Mouse (Mus musculus): ENCODE results near the gene Vmn1r38. TPM values are rescaled to one million over a fixed set of nuclear protein-coding genes. Genes with fewer than 3 reads are reported as not detected.
"Not testable (repeated sequence)": the region's sequence is repeated elsewhere in the genome, so short reads cannot be mapped to it uniquely, and the experiment has no call there.

Vmn1r38 gene
- total RNA-seq (2014; rRNA removed; ENCODE audit: low replicate concordance) (not detected in 2 replicates), polyA plus RNA-seq (2015; fragmentation: Nextera tagmentation; extraction: Ambion mirVana) (not detected in 2 replicates)

GRCm38 (mm10) chr6:66782527-66782926 lies at the start of gene Vmn1r38:
Gene Vmn1r38 (minus strand): TSS chr6:66782627.
- H3K9ac ChIP-seq (replicated peaks; ENCODE audit: low read depth, low read length); H3K4me3 ChIP-seq (ENCODE audit: low read depth, low read length); H3K4me2 ChIP-seq (ENCODE audit: low read depth, low read length); H3K9me3 ChIP-seq (replicated peaks; ENCODE audit: control insufficient read depth, low read length); DNase-seq (ENCODE audit: low spot score); ATAC-seq (ENCODE audit: insufficient read depth, low read depth); H3K36me3 ChIP-seq (replicated peaks; ENCODE audit: control insufficient read depth, insufficient read depth, low read length); H3K4me1 ChIP-seq (ENCODE audit: control insufficient read depth, insufficient read depth); H3K27ac ChIP-seq (ENCODE audit: low read depth); H3K27me3 ChIP-seq (ENCODE audit: control insufficient read depth, insufficient read depth, low read length): not testable (repeated sequence)

- no peak within 1 kb of the TSS for H3K4me2 ChIP-seq (ENCODE audit: low read depth, low read length)
- ATAC-seq (ENCODE audit: insufficient read depth, low read depth) (no peak), DNase-seq (ENCODE audit: low spot score) (no peak)
- no peaks in the 10 kb centered on the region; the same call in 1 of the 2 replicates for H3K9me3 ChIP-seq (replicated peaks; ENCODE audit: control insufficient read depth, low read length)
- H3K27me3 ChIP-seq (ENCODE audit: control insufficient read depth, insufficient read depth, low read length) = no peaks in the 10 kb centered on the region
- no peaks in the 10 kb centered on the region for H3K36me3 ChIP-seq (replicated peaks; ENCODE audit: control insufficient read depth, insufficient read depth, low read length)
- H3K4me3 ChIP-seq (ENCODE audit: low read depth, low read length) = no peak within 1 kb of the TSS
- no peak within 1 kb of the TSS for H3K27ac ChIP-seq (ENCODE audit: low read depth)
- no peak within 1 kb of the TSS for H3K9ac ChIP-seq (replicated peaks; ENCODE audit: low read depth, low read length)
- TF ChIP-seq CTCF (IDR thresholded peaks at IDR 0.05; ENCODE audit: low read depth) (no peak), EP300 (IDR thresholded peaks at IDR 0.05; ENCODE audit: low read depth) (no peak)
- WGBS = 77% methylated on average over 2 of the region's 2 CpGs
- H3K4me1 ChIP-seq (ENCODE audit: control insufficient read depth, insufficient read depth) = no peaks in the 10 kb centered on the region
Measured at GRCm38 (mm10) chr6:66810509-66810908, 28.1 kb upstream of the Vmn1r38 start, which contains the start of gene Vmn1r39. Gene Vmn1r39 (minus strand): TSS chr6:66810609.

GRCm38 (mm10) chr6:66806311-66806710 lies 23.9 kb upstream of the Vmn1r38 start:
- Histone ChIP-seq H3K36me3 (replicated peaks; ENCODE audit: control insufficient read depth, insufficient read depth, low read length) (no peaks in the 10 kb centered on the region), H3K9me3 (replicated peaks; ENCODE audit: control insufficient read depth, low read length) (no peaks in the 10 kb centered on the region), H3K27ac (ENCODE audit: low read depth) (no peak overlapping the region), H3K4me3 (ENCODE audit: low read depth, low read length) (no peak overlapping the region), H3K4me1 (ENCODE audit: control insufficient read depth, insufficient read depth) (no peaks in the 10 kb centered on the region), H3K9ac (replicated peaks; ENCODE audit: low read depth, low read length) (no peak overlapping the region), H3K27me3 (ENCODE audit: control insufficient read depth, insufficient read depth, low read length) (no peaks in the 10 kb centered on the region), H3K4me2 (ENCODE audit: low read depth, low read length) (no peak overlapping the region)
- ATAC-seq (ENCODE audit: insufficient read depth, low read depth) (no peak), DNase-seq (ENCODE audit: low spot score) (no peak)
- no peak for TF ChIP-seq EP300 (IDR thresholded peaks at IDR 0.05; ENCODE audit: low read depth)
- TF ChIP-seq CTCF (IDR thresholded peaks at IDR 0.05; ENCODE audit: low read depth) = no peak
- WGBS = 74% methylated on average over 1 of the region's 1 CpGs

GRCm38 (mm10) chr6:66805713-66806112 lies 23.3 kb upstream of the Vmn1r38 start:
- no peaks in the 10 kb centered on the region for H3K4me1 ChIP-seq (ENCODE audit: control insufficient read depth, insufficient read depth)
- no peak for DNase-seq (ENCODE audit: low spot score)
- no peak overlapping the region for H3K4me3 ChIP-seq (ENCODE audit: low read depth, low read length)
- 73% methylated on average over 3 of the region's 3 CpGs for WGBS
- H3K9ac ChIP-seq (replicated peaks; ENCODE audit: low read depth, low read length) = no peak overlapping the region
- no peaks in the 10 kb centered on the region for H3K36me3 ChIP-seq (replicated peaks; ENCODE audit: control insufficient read depth, insufficient read depth, low read length)
- H3K27me3 ChIP-seq (ENCODE audit: control insufficient read depth, insufficient read depth, low read length) = no peaks in the 10 kb centered on the region
- ATAC-seq (ENCODE audit: insufficient read depth, low read depth) = no peak
- no peak overlapping the region for H3K27ac ChIP-seq (ENCODE audit: low read depth)
- H3K4me2 ChIP-seq (ENCODE audit: low read depth, low read length) = no peak overlapping the region
- no peaks in the 10 kb centered on the region for H3K9me3 ChIP-seq (replicated peaks; ENCODE audit: control insufficient read depth, low read length)
- TF ChIP-seq CTCF (IDR thresholded peaks at IDR 0.05; ENCODE audit: low read depth) (no peak), EP300 (IDR thresholded peaks at IDR 0.05; ENCODE audit: low read depth) (no peak)

- not testable (repeated sequence) for H3K4me3 ChIP-seq (ENCODE audit: low read depth, low read length); ATAC-seq (ENCODE audit: insufficient read depth, low read depth); H3K9me3 ChIP-seq (replicated peaks; ENCODE audit: control insufficient read depth, low read length); H3K27me3 ChIP-seq (ENCODE audit: control insufficient read depth, insufficient read depth, low read length); H3K4me1 ChIP-seq (ENCODE audit: control insufficient read depth, insufficient read depth); H3K4me2 ChIP-seq (ENCODE audit: low read depth, low read length); H3K9ac ChIP-seq (replicated peaks; ENCODE audit: low read depth, low read length); DNase-seq (ENCODE audit: low spot score); H3K36me3 ChIP-seq (replicated peaks; ENCODE audit: control insufficient read depth, insufficient read depth, low read length); H3K27ac ChIP-seq (ENCODE audit: low read depth)
Measured at GRCm38 (mm10) chr6:66729082-66729481, 53.3 kb downstream of the Vmn1r38 start, which contains the start of gene Vmn1r37. Gene Vmn1r37 (plus strand): TSS chr6:66729382.

Other genes starting within 250 kb of the Vmn1r38 start
- 20.6 and 22.4 TPM in 2 replicates for gene Mad2l1, start 247.2 kb downstream of the Vmn1r38 start, total RNA-seq (2014; rRNA removed; ENCODE audit: low replicate concordance)
- gene Mad2l1, start 247.2 kb downstream of the Vmn1r38 start, polyA plus RNA-seq (2015; fragmentation: Nextera tagmentation; extraction: Ambion mirVana) = 32.7 and 32.8 TPM in 2 replicates
- gene Vmn1r32, start 222.5 kb downstream of the Vmn1r38 start, total RNA-seq (2014; rRNA removed; ENCODE audit: low replicate concordance) = not detected in 2 replicates
- gene Vmn1r32, start 222.5 kb downstream of the Vmn1r38 start, polyA plus RNA-seq (2015; fragmentation: Nextera tagmentation; extraction: Ambion mirVana) = not detected in 2 replicates
- gene Vmn1r33, start 164.3 kb downstream of the Vmn1r38 start, total RNA-seq (2014; rRNA removed; ENCODE audit: low replicate concordance) = not detected in 2 replicates
- not detected in 2 replicates for gene Vmn1r33, start 164.3 kb downstream of the Vmn1r38 start, polyA plus RNA-seq (2015; fragmentation: Nextera tagmentation; extraction: Ambion mirVana)
- gene Vmn1r34, start 138.7 kb downstream of the Vmn1r38 start, total RNA-seq (2014; rRNA removed; ENCODE audit: low replicate concordance) = not detected in 2 replicates
- gene Vmn1r34, start 138.7 kb downstream of the Vmn1r38 start, polyA plus RNA-seq (2015; fragmentation: Nextera tagmentation; extraction: Ambion mirVana) = not detected in 2 replicates
- gene Vmn1r35, start 96.7 kb downstream of the Vmn1r38 start, total RNA-seq (2014; rRNA removed; ENCODE audit: low replicate concordance) = not detected in 2 replicates
- not detected in 2 replicates for gene Vmn1r35, start 96.7 kb downstream of the Vmn1r38 start, polyA plus RNA-seq (2015; fragmentation: Nextera tagmentation; extraction: Ambion mirVana)
- gene Vmn1r36, start 63.5 kb downstream of the Vmn1r38 start, total RNA-seq (2014; rRNA removed; ENCODE audit: low replicate concordance) = not detected in 2 replicates
- not detected in 2 replicates for gene Vmn1r36, start 63.5 kb downstream of the Vmn1r38 start, polyA plus RNA-seq (2015; fragmentation: Nextera tagmentation; extraction: Ambion mirVana)
- gene Vmn1r37, start 53.2 kb downstream of the Vmn1r38 start, total RNA-seq (2014; rRNA removed; ENCODE audit: low replicate concordance) = not detected in 2 replicates
- not detected in 2 replicates for gene Vmn1r37, start 53.2 kb downstream of the Vmn1r38 start, polyA plus RNA-seq (2015; fragmentation: Nextera tagmentation; extraction: Ambion mirVana)
- not detected in 2 replicates for gene Vmn1r39, start 28.0 kb upstream of the Vmn1r38 start, total RNA-seq (2014; rRNA removed; ENCODE audit: low replicate concordance)
- gene Vmn1r39, start 28.0 kb upstream of the Vmn1r38 start, polyA plus RNA-seq (2015; fragmentation: Nextera tagmentation; extraction: Ambion mirVana) = not detected in 2 replicates
- gene Gng12, start 113.8 kb upstream of the Vmn1r38 start, total RNA-seq (2014; rRNA removed; ENCODE audit: low replicate concordance) = 20.1 and 30.6 TPM in 2 replicates
- 41.0 and 44.8 TPM in 2 replicates for gene Gng12, start 113.8 kb upstream of the Vmn1r38 start, polyA plus RNA-seq (2015; fragmentation: Nextera tagmentation; extraction: Ambion mirVana)

Data from heart, postnatal 0 days (tissue).